Mouse (Mus musculus) limb, embryonic 12.5 days (tissue): ENCODE results near the gene Rfxank. TPM values are rescaled to one million over a fixed set of nuclear protein-coding genes. Genes with fewer than 3 reads are reported as not detected.

Source experiments
- ATAC-seq: fragments of 200-750 bp; cut with Nextera tagmentation; 2 replicates; pipeline ENCODE4 v1.8.0; 2017; ENCODE audit warnings: low read depth, moderate TSS enrichment; ENCODE audit not compliant: insufficient number of reproducible peaks, insufficient read depth, low FRiP score, low TSS enrichment
- H3K27ac ChIP-seq: fragments of 300-500 bp; sonication (generic); 2 replicates; pipeline ENCODE4 v1.5.1; 2016; ENCODE audit warnings: mild to moderate bottlenecking, moderate library complexity
- H3K27me3 ChIP-seq: fragments of 300-500 bp; sonication (generic); 2 replicates; pipeline ENCODE4 v1.6.1; 2016; ENCODE audit warnings: mild to moderate bottlenecking, moderate library complexity
- H3K36me3 ChIP-seq: fragments of 300-500 bp; sonication (generic); 2 replicates; pipeline ENCODE4 v1.6.1; 2016; ENCODE audit warnings: mild to moderate bottlenecking, moderate library complexity
- H3K4me1 ChIP-seq: fragments of 300-500 bp; sonication (generic); replicated peaks from 2 replicates; pipeline ENCODE4 v1.6.1; 2016
- H3K4me2 ChIP-seq: fragments of 300-500 bp; sonication (generic); 2 replicates; pipeline ENCODE4 v1.6.1; 2016; ENCODE audit warnings: mild to moderate bottlenecking, moderate library complexity
- H3K4me3 ChIP-seq: fragments of 300-500 bp; sonication (generic); replicated peaks from 2 replicates; pipeline ENCODE4 v1.5.1; 2016; ENCODE audit warnings: mild to moderate bottlenecking
- H3K9ac ChIP-seq: fragments of 300-500 bp; sonication (generic); replicated peaks from 2 replicates; pipeline ENCODE4 v1.6.1; 2016; ENCODE audit warnings: mild to moderate bottlenecking, moderate library complexity
- H3K9me3 ChIP-seq: fragments of 300-500 bp; sonication (generic); 2 replicates; pipeline ENCODE4 v1.6.1; 2016; ENCODE audit warnings: mild to moderate bottlenecking, moderate library complexity
- WGBS: fragments of 180-500 bp; shearing (Covaris S2); methylation state at CpG from one replicate; pipeline ENCODE4 v1.1.7; 2016; 5-methylcytosine and 5-hydroxymethylcytosine counted together
- polyA plus RNA-seq: library from polyadenylated mRNA; unstranded; fragments of >200 nt; fragmentation: Nextera tagmentation; extraction: Ambion mirVana; gene quantifications from 2 replicates; pipeline ENCODE4 v1.2.1, GENCODE M21; 2016

The Rfxank gene
- polyA plus RNA-seq, 1 experiment from 2014 or later: 26.6 TPM

DNA sequence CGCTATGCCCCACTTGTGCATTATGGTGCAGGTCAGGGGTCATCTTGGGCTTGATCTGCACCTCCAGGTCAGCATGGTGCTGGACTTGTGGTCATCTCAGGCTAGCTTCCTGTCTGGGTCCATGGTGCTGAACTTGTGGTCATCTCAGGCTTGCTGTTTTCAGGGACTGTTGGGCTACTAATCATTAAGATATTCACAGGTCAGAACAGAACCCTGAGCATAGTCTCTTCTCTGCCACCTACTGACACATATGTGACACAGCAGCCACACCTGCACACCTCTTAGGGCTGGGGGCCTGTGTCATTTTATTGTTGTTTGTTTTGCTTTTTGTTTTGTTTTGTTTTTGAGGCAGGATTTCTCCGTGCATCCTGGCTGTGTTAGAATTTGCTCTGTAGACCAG, 16.1 kb downstream of the Rfxank start:
- Histone ChIP-seq H3K4me3 (no peak overlapping the region), H3K27ac (no peak overlapping the region), H3K4me2 (no peak overlapping the region), H3K36me3 (no peaks in the 10 kb centered on the region), H3K9me3 (no peaks in the 10 kb centered on the region), H3K9ac (no peak overlapping the region), H3K27me3 (peaks cover 59% of the 10 kb centered on the region), H3K4me1 (peaks cover 8% of the 10 kb centered on the region)
- ATAC-seq: no peak
- whole genome bisulfite sequencing: 48% methylated on average over 2 of the region's 2 CpGs

DNA sequence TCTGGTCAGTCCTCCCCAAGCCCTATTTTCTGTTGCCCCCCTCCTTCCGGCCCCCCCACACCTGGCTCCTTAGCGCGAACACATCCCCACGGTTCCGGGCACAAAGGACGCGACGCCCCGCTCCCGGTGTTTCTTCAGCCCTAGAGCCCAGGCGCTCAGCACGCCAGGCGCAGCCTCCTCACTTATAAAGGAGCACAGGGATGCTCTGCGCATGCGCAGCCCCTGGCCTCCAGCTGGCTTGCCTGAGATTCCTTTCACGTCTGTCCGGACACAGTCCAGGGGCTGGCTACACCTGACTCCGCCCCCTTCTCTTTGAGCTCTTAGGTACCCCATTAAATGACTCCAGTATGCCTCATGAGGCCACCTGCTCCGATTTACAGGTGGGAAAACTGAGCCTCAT, 18.3 kb downstream of the Rfxank start, which contains the start of gene Ncan:
Gene Ncan, minus strand, starts transcription at position 207 of the 400 bp plus-strand sequence.
- peak within 1 kb of the TSS; percentile 29 for H3K4me3 ChIP-seq

GRCm38 (mm10) chr8:70118726-70119700, 19.9 kb downstream of the Rfxank start:
- no peak for ATAC-seq
- no peak overlapping the region for H3K4me3 ChIP-seq
- WGBS: 10% methylated on average over 17 of the region's 17 CpGs

More for the DNA sequence above, 18.3 kb downstream of the Rfxank start, which contains the start of gene Ncan:
- peaks cover 8% of the 10 kb centered on the region for H3K4me1 ChIP-seq
- peaks cover 81% of the 10 kb centered on the region for H3K27me3 ChIP-seq
- whole genome bisulfite sequencing: 1% methylated on average over 19 of the region's 19 CpGs
- 0 out of 2 replicates have a peak within 1 kb of the TSS, but pooled peaks have one; percentile 24 for H3K9ac ChIP-seq
- no peak within 1 kb of the TSS for H3K27ac ChIP-seq
- H3K9me3 ChIP-seq: no peaks in the 10 kb centered on the region
- H3K4me2 ChIP-seq: peak within 1 kb of the TSS; percentile 62
- no peaks in the 10 kb centered on the region for H3K36me3 ChIP-seq
- ATAC-seq: peak; percentile 45; the same call in 1 of the 2 replicates

DNA sequence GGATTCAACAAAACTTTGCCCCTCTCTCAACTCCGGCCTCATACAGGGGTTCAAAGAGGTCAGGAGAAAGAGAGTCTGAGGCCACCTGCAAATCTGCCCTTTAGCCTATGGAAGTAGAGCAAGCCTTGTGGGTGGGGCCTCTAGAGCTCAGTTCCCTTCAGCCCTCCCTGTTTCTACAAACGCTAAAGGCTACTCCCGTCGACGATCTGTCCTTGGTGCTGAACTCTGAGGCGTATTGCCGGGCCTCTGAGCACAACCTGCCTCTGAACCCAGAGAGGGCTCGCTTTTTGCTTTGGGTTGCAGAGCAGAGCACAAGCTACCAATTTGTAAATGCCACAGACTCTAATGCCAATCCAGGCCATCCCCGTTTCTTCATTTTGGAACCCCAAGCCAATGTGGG, 21.3 kb downstream of the Rfxank start:
- Histone ChIP-seq H3K9me3 (no peaks in the 10 kb centered on the region), H3K4me3 (no peak overlapping the region), H3K4me1 (peaks cover 8% of the 10 kb centered on the region), H3K4me2 (no peak overlapping the region), H3K36me3 (no peaks in the 10 kb centered on the region), H3K9ac (no peak overlapping the region), H3K27ac (no peak overlapping the region), H3K27me3 (peaks cover 96% of the 10 kb centered on the region)
- ATAC-seq: no peak
- WGBS: 7% methylated on average over 9 of the region's 9 CpGs

More at GRCm38 (mm10) chr8:70118726-70119700, 19.9 kb downstream of the Rfxank start:
- peaks cover 8% of the 10 kb centered on the region for H3K4me1 ChIP-seq
- no peak overlapping the region for H3K9ac ChIP-seq
- no peaks in the 10 kb centered on the region for H3K9me3 ChIP-seq
- H3K27ac ChIP-seq: no peak overlapping the region
- peaks cover 93% of the 10 kb centered on the region for H3K27me3 ChIP-seq
- H3K4me2 ChIP-seq: no peak overlapping the region; the same call in 1 of the 2 replicates
- H3K36me3 ChIP-seq: no peaks in the 10 kb centered on the region

- Histone ChIP-seq H3K4me3 (no peak overlapping the region), H3K36me3 (no peaks in the 10 kb centered on the region), H3K4me1 (peaks cover 6% of the 10 kb centered on the region), H3K9me3 (no peaks in the 10 kb centered on the region), H3K4me2 (no peak overlapping the region), H3K27ac (no peak overlapping the region), H3K27me3 (peaks cover 100% of the 10 kb centered on the region), H3K9ac (no peak overlapping the region)
- ATAC-seq: no peak
- WGBS: 69% methylated on average over 13 of the region's 13 CpGs
Measured at GRCm38 (mm10) chr8:70114892-70115291, 24.1 kb downstream of the Rfxank start.

DNA sequence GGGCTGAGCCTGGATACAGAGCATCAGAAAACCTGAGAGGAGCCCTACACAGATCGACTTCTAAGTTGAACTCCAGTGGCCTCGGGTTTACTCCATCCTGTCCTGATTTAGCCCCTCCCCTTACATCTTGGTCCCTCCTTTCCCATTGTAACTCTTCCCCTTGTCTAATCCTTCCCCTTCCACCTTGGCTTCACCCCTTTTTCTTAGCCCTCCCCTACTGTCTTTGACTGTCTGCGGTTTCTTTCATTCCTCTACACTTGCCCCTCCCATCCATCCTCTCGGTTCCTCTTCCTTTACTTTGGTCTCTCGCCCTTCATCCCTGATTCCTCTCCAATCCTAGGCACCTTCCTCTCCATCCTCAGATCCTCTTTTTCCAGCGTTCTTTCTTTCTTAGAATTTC, 24.5 kb downstream of the Rfxank start:
- H3K27ac ChIP-seq: no peak overlapping the region
- H3K9me3 ChIP-seq: no peaks in the 10 kb centered on the region
- H3K9ac ChIP-seq: no peak overlapping the region
- H3K4me1 ChIP-seq: peaks cover 6% of the 10 kb centered on the region
- ATAC-seq: no peak
- peaks cover 100% of the 10 kb centered on the region for H3K27me3 ChIP-seq
- H3K4me3 ChIP-seq: no peak overlapping the region
- WGBS: 23% methylated on average over 6 of the region's 6 CpGs
- no peak overlapping the region for H3K4me2 ChIP-seq
- H3K36me3 ChIP-seq: no peaks in the 10 kb centered on the region

DNA sequence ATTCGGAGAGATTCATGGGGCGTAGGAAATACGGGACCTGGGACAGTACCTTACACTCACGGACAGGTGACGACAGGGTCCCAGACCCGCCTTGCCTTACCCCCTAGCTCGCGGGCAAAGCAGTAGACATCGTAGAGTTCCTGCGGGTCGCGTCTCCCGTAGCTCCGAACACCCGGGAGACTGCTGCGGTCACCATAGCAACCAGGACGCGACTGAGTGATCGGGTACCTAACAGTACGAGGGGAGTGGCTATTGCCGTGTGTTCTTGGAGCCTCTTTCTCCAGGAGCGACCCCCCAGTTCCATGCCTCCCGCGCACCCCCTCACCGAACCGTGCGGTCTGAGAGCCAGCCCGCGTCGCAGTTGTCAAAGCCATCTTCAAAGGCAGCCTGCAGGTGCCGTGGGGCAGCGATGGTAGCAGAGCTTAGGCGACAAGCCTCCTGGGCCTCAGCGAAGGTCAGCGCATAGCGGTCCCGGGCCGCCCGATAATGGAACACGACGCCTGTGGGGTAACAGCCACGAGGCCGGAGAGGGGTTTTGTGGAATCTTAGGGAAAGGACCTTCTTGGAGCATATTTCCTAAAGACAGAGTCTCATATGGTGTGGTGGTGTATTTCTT, 26.4 kb downstream of the Rfxank start:
- Histone ChIP-seq H3K4me3 (0 out of 2 replicates have a peak overlapping the region, but pooled peaks have one; percentile 13), H3K9me3 (no peaks in the 10 kb centered on the region), H3K27me3 (peaks cover 99% of the 10 kb centered on the region), H3K36me3 (no peaks in the 10 kb centered on the region), H3K4me1 (peaks cover 6% of the 10 kb centered on the region), H3K4me2 (no peak overlapping the region; the same call in 1 of the 2 replicates), H3K9ac (no peak overlapping the region), H3K27ac (no peak overlapping the region)
- 8% methylated on average over 43 of the region's 43 CpGs for WGBS
- no peak for ATAC-seq

DNA sequence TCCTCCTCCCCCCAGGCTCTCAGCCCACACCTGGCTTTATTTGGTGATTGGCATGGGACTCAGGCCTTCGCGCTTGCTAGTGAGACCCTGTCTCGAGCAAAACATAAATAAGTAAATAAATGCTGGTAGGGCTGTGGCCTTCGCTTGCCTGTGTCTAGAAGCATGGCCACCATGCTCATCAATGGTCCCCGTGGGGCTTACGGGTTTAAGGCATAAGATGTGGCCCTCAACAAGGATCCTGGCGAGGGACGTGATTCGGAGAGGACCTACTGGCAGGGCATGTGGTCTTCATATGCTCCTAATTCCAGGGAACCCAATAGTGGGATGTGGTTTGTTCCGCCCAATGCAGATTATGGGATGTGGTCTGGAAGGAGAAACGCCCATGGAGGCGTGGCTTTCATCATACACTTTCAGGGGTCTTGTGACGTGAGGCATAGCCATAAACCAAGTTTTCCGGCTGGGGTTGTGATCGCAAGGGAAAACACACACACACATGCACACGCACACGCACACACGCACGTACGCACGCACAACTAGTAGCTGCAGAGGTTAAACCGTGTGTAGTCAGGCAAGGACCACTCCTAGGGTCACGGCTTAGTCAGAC, 27.7 kb downstream of the Rfxank start:
- Histone ChIP-seq H3K9ac (no peak overlapping the region), H3K4me1 (peaks cover 6% of the 10 kb centered on the region), H3K4me3 (0 out of 2 replicates have a peak overlapping the region, but pooled peaks have one; percentile 13), H3K36me3 (no peaks in the 10 kb centered on the region), H3K27me3 (peaks cover 92% of the 10 kb centered on the region), H3K4me2 (peak overlapping the region; percentile 24), H3K9me3 (no peaks in the 10 kb centered on the region), H3K27ac (no peak overlapping the region)
- WGBS: 47% methylated on average over 23 of the region's 23 CpGs
- ATAC-seq: no peak

DNA sequence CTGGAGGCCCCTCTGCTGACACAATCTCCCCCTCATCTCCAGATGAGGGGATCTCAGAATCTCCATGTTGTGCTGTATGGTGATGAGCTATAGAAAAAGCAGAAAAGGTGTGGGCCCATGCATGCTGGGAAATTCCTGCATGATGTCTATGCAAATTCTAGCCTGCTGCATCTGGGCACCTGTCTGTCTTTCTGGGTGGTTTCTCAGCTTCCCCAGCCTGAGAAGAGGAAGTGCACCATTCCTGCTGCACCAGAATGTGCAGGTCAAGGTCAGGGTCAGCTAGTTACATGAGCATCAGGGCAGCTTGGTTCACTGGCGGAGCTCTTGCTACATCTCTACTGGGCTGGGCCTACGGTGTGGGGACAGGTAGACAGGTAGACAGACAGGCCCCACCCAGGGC, 28.5 kb downstream of the Rfxank start:
- no peak for ATAC-seq
- no peak overlapping the region for H3K4me2 ChIP-seq
- peaks cover 89% of the 10 kb centered on the region for H3K27me3 ChIP-seq
- no peak overlapping the region for H3K4me3 ChIP-seq
- H3K36me3 ChIP-seq: no peaks in the 10 kb centered on the region
- no peak overlapping the region for H3K9ac ChIP-seq
- H3K4me1 ChIP-seq: peaks cover 6% of the 10 kb centered on the region
- no peak overlapping the region for H3K27ac ChIP-seq
- WGBS: 82% methylated on average over 2 of the region's 2 CpGs
- H3K9me3 ChIP-seq: no peaks in the 10 kb centered on the region

- ATAC-seq: no peak
- Histone ChIP-seq H3K4me3 (no peak overlapping the region), H3K4me2 (no peak overlapping the region), H3K27me3 (peaks cover 43% of the 10 kb centered on the region), H3K9ac (no peak overlapping the region), H3K36me3 (no peaks in the 10 kb centered on the region), H3K9me3 (no peaks in the 10 kb centered on the region), H3K4me1 (no peaks in the 10 kb centered on the region), H3K27ac (no peak overlapping the region)
- 81% methylated on average over 7 of the region's 7 CpGs for WGBS
Measured at GRCm38 (mm10) chr8:70104922-70105321, 34.0 kb downstream of the Rfxank start.

DNA sequence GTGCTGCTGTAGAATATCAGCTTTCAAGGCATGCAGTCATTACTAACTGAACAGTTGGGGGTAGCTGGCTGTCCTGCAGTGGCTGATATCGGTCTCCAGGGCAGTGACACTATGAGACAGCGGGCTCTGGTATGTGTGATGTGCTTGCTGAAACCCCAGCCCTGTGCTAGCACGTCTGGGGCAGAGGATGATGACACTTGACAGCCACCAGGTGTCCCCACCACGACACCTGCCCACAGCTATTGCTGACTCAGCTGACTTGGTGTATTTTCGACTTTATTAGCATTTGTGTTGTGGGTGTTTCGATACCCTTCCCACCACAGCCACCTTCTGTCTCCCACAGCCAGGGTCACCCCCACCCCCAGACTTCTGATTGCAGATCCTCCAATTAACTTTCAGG, 34.4 kb downstream of the Rfxank start:
- WGBS: 20% methylated on average over 6 of the region's 6 CpGs
- H3K27ac ChIP-seq: no peak overlapping the region
- H3K9ac ChIP-seq: no peak overlapping the region
- no peak for ATAC-seq
- no peak overlapping the region for H3K4me3 ChIP-seq
- H3K27me3 ChIP-seq: peaks cover 43% of the 10 kb centered on the region
- no peak overlapping the region for H3K4me2 ChIP-seq
- no peaks in the 10 kb centered on the region for H3K36me3 ChIP-seq
- no peaks in the 10 kb centered on the region for H3K4me1 ChIP-seq
- no peaks in the 10 kb centered on the region for H3K9me3 ChIP-seq
